Mouse (Mus musculus) heart, embryonic 13.5 days (tissue): ENCODE measurements around the gene Gbf1. TPM values are rescaled to one million over a fixed set of nuclear protein-coding genes. Genes with fewer than 3 reads are reported as not detected.

Experiments used
- ATAC-seq: fragments of 200-750 bp; cut with Nextera tagmentation; 2 replicates; pipeline ENCODE4 v1.8.0; 2017; ENCODE audit warnings: moderate TSS enrichment; ENCODE audit not compliant: insufficient number of reproducible peaks, low FRiP score, low TSS enrichment; ENCODE audit errors: extremely low read depth
- H3K27ac ChIP-seq: fragments of 300-500 bp; sonication (generic); replicated peaks from 2 replicates; pipeline ENCODE4 v1.5.1; 2015; ENCODE audit warnings: moderate library complexity, mild to moderate bottlenecking, inconsistent platforms
- H3K27me3 ChIP-seq: fragments of 300-500 bp; sonication (generic); replicated peaks from 2 replicates; pipeline ENCODE4 v1.6.1; 2015; ENCODE audit warnings: mild to moderate bottlenecking, inconsistent platforms
- H3K36me3 ChIP-seq: fragments of 300-500 bp; sonication (generic); 2 replicates; pipeline ENCODE4 v1.6.1; 2015; ENCODE audit warnings: mild to moderate bottlenecking, inconsistent platforms
- H3K4me1 ChIP-seq: fragments of 300-500 bp; sonication (generic); 2 replicates; pipeline ENCODE4 v1.6.1; 2015; ENCODE audit warnings: inconsistent platforms
- H3K4me2 ChIP-seq: fragments of 300-500 bp; sonication (generic); 2 replicates; pipeline ENCODE4 v1.6.1; 2015; ENCODE audit warnings: inconsistent platforms, mild to moderate bottlenecking, moderate library complexity
- H3K4me3 ChIP-seq: fragments of 300-500 bp; sonication (generic); 2 replicates; pipeline ENCODE4 v1.5.1; 2015; ENCODE audit warnings: moderate library complexity, mild to moderate bottlenecking, inconsistent platforms
- H3K9ac ChIP-seq: fragments of 300-500 bp; sonication (generic); 2 replicates; pipeline ENCODE4 v1.6.1; 2015; ENCODE audit warnings: inconsistent platforms, mild to moderate bottlenecking, moderate library complexity
- H3K9me3 ChIP-seq: fragments of 300-500 bp; sonication (generic); 2 replicates; pipeline ENCODE4 v1.6.1; 2016; ENCODE audit warnings: inconsistent platforms
- WGBS: fragments of 180-500 bp; shearing (Covaris S2); methylation state at CpG from one replicate; pipeline ENCODE4 v1.1.7; 2015; ENCODE audit warnings: mixed read lengths; 5-methylcytosine and 5-hydroxymethylcytosine counted together
- polyA plus RNA-seq: library from polyadenylated mRNA; unstranded; fragments of >200 nt; fragmentation: Nextera tagmentation; extraction: Ambion mirVana; gene quantifications from 2 replicates; pipeline ENCODE4 v1.2.1, GENCODE M21; 2015

Gene Gbf1
- polyA plus RNA-seq, 1 experiment from 2014 or later = 41.1 TPM

DNA sequence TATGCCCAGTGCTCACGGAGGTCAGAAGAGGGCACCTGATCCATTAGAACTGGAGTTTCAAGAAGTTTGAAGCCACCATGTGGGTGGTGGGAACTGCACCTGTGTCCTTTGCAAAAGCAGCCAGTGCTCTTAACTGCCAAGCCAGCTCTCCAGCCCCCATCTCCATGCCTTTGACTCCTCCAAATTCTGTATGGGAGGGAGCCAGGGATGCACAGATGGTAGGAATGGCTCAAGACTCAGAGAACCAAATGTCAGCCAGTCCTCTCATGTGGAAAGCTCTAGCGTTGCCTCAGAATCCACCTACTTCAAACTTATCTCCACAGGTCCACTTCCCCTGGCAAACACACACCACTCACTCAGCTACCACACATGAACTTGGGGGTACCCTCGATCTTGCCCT is 181.6 kb downstream of the Gbf1 start:
- Histone ChIP-seq H3K9me3 (no peaks in the 10 kb centered on the region), H3K9ac (no peak overlapping the region), H3K27ac (no peak overlapping the region), H3K4me2 (no peak overlapping the region), H3K4me3 (no peak overlapping the region), H3K4me1 (peaks cover 25% of the 10 kb centered on the region), H3K36me3 (peaks cover 27% of the 10 kb centered on the region), H3K27me3 (no peaks in the 10 kb centered on the region)
- ATAC-seq = no peak
- 72% methylated on average over 3 of the region's 3 CpGs for WGBS

Other genes with a start within 250 kb of the Gbf1 start
- 12.7 and 13.0 TPM in 2 replicates for gene Armh3, start 154.0 kb upstream of the Gbf1 start, polyA plus RNA-seq
- gene Hps6, start 149.0 kb upstream of the Gbf1 start, polyA plus RNA-seq = 5.9 and 6.3 TPM in 2 replicates
- 19.9 and 21.4 TPM in 2 replicates for gene Pprc1, start 107.6 kb upstream of the Gbf1 start, polyA plus RNA-seq
- 64.7 and 69.7 TPM in 2 replicates for gene Ldb1, start 107.3 kb upstream of the Gbf1 start, polyA plus RNA-seq
- 48.4 and 48.9 TPM in 2 replicates for gene Nolc1, start 76.6 kb upstream of the Gbf1 start, polyA plus RNA-seq
- gene Elovl3, start 20.6 kb upstream of the Gbf1 start, polyA plus RNA-seq = not detected in 2 replicates
- gene Pitx3, start 4.2 kb upstream of the Gbf1 start, polyA plus RNA-seq = 0.66 and 0.74 TPM in 2 replicates
- gene Nfkb2, start 151.8 kb downstream of the Gbf1 start, polyA plus RNA-seq = 6.3 and 7.2 TPM in 2 replicates
- 4.3 and 5.6 TPM in 2 replicates for gene Psd, start 174.6 kb downstream of the Gbf1 start, polyA plus RNA-seq
- 9.5 and 10.2 TPM in 2 replicates for gene Fbxl15, start 175.7 kb downstream of the Gbf1 start, polyA plus RNA-seq
- 114 and 131 TPM in 2 replicates for gene Cuedc2, start 186.2 kb downstream of the Gbf1 start, polyA plus RNA-seq
- 4.5 and 5.2 TPM in 2 replicates for gene Mfsd13a, start 188.6 kb downstream of the Gbf1 start, polyA plus RNA-seq
- gene 2310034G01Rik, start 197.8 kb downstream of the Gbf1 start, polyA plus RNA-seq = 0.76 and 1.4 TPM in 2 replicates
- 108 and 111 TPM in 2 replicates for gene Actr1a, start 243.2 kb downstream of the Gbf1 start, polyA plus RNA-seq
- 18.4 and 19.3 TPM in 2 replicates for gene Sufu, start 244.4 kb downstream of the Gbf1 start, polyA plus RNA-seq